Mouse (Mus musculus) heart, postnatal 0 days (tissue): ENCODE measurements around the gene Slco4a1.

Experiments
- CTCF ChIP-seq: IDR thresholded peaks from 2 replicates; pipeline ENCODE4 v1.5.1; 2016; ENCODE audit warnings: antibody characterized with exemption, control low read depth, low read depth
- EP300 ChIP-seq: IDR thresholded peaks from 2 replicates; pipeline ENCODE4 v1.6.1; 2016; ENCODE audit warnings: antibody characterized with exemption, low read depth

GRCm38 (mm10) chr2:180510867-180511266 is 54.8 kb downstream of the Slco4a1 start:
- TF ChIP-seq CTCF (no peak), EP300 (no peak)
